Mouse (Mus musculus) neural tube, embryonic 14.5 days (tissue): ENCODE measurements at regions not wholly inside any gene's neighbourhood (a gene's known extent, or its start where the extent isn't known, plus 50 kb on each side); places are given as distances from the start of the nearest gene placed in this dataset.

Source experiments
- ATAC-seq: fragments of 200-750 bp; cut with Nextera tagmentation; 2 replicates; pipeline ENCODE4 v1.8.0; 2017; ENCODE audit warnings: low read depth, mild to moderate bottlenecking, moderate TSS enrichment, moderate library complexity
- H3K27ac ChIP-seq: fragments of 300-500 bp; sonication (generic); 2 replicates; pipeline ENCODE4 v1.5.1; 2014; ENCODE audit warnings: low read depth, mild to moderate bottlenecking, control low read depth, low read length, moderate library complexity, mixed read lengths
- H3K27me3 ChIP-seq: fragments of 300-500 bp; sonication (generic); 2 replicates; pipeline ENCODE4 v1.6.1; 2014; ENCODE audit warnings: low read length; ENCODE audit not compliant: control insufficient read depth, insufficient read depth
- H3K36me3 ChIP-seq: fragments of 300-500 bp; sonication (generic); 2 replicates; pipeline ENCODE4 v1.6.1; 2014; ENCODE audit warnings: low read length, mixed read lengths; ENCODE audit not compliant: control insufficient read depth, insufficient read depth
- H3K4me1 ChIP-seq: fragments of 300-500 bp; sonication (generic); 2 replicates; pipeline ENCODE4 v1.6.1; 2014; ENCODE audit warnings: low read length; ENCODE audit not compliant: control insufficient read depth, insufficient read depth
- H3K4me2 ChIP-seq: fragments of 300-500 bp; sonication (generic); 2 replicates; pipeline ENCODE4 v1.6.1; 2014; ENCODE audit warnings: mild to moderate bottlenecking, low read depth, low read length, control low read depth
- H3K4me3 ChIP-seq: fragments of 300-500 bp; sonication (generic); 2 replicates; pipeline ENCODE4 v1.5.1; 2014; ENCODE audit warnings: low read depth, low read length, control low read depth, mixed read lengths
- H3K9ac ChIP-seq: fragments of 300-500 bp; sonication (generic); replicated peaks from 2 replicates; pipeline ENCODE4 v1.6.1; 2014; ENCODE audit warnings: low read depth, mild to moderate bottlenecking, control low read depth, low read length, mixed read lengths
- H3K9me3 ChIP-seq: fragments of 300-500 bp; sonication (generic); 2 replicates; pipeline ENCODE4 v1.6.1; 2016; ENCODE audit warnings: low read length; ENCODE audit not compliant: control insufficient read depth
- WGBS: fragments of 180-500 bp; shearing (Covaris S2); extraction: QIAGEN DNeasy Blood & Tissue Kit; methylation state at CpG from one replicate; pipeline ENCODE4 v1.1.7; 2014; 5-methylcytosine and 5-hydroxymethylcytosine counted together

DNA sequence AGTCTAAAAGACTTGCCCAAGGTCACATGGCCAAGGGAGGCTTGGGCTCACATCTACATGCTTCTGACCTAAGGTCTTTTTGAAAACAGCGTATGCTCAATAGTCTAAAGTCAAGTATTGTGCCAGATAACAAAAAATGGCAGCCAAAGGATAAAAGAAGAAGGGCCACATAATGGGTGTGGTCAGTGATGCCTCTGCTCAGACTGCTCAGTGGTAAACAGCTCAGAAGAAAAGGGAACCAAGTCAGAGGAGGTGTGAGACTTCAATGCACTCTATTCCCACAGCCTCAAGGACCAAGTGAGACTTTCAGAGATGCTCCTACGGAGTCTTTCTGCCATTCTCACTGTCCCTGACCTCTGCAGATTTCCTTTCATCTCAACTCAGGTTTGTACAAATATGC lies 373.5 kb downstream of the H2al1j start:
- no peak overlapping the region for H3K27ac ChIP-seq
- no peak overlapping the region for H3K4me3 ChIP-seq
- ATAC-seq: no peak
- no peak overlapping the region for H3K4me2 ChIP-seq
- no peak overlapping the region for H3K9ac ChIP-seq
- H3K9me3 ChIP-seq: no peaks in the 10 kb centered on the region
- 95% methylated on average over 2 of the region's 2 CpGs for WGBS
- no peaks in the 10 kb centered on the region for H3K4me1 ChIP-seq
- no peaks in the 10 kb centered on the region for H3K36me3 ChIP-seq
- no peaks in the 10 kb centered on the region for H3K27me3 ChIP-seq

DNA sequence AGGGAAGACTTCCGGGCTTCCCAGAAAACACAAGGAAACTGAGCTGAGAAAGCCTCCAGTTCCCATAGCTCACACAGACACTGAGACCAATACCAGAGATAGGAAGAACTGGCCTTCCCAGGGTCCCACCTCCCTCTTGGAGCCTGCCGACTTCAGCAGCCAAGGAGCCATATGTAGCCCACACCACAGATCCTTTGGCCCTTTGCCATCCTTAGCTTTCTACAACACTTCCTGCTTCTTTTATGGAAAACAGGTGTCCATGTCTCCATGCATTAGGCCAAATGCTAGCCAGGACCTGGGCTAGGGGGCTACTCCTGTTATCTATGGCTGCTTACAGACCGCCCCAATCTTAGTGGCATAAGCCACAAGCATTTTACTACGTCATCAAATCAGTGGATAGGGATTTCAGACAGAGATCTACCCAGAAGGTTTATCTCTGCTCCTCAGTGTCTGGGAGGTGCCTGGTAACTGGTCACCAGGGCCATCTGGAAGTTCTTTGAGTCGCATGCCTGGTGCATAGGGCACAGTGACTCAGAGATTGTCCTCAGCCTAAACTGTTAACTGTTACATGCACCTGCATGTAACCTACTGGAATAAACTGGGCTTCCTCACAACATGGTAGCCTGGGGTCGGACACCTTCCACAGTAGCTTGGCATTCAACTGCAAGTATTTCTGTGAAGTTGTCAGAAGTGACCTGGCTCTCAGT lies 378.4 kb downstream of the H2al1j start:
- no peak overlapping the region for H3K9ac ChIP-seq
- H3K4me1 ChIP-seq: no peaks in the 10 kb centered on the region
- H3K36me3 ChIP-seq: no peaks in the 10 kb centered on the region
- no peak overlapping the region for H3K4me3 ChIP-seq
- no peaks in the 10 kb centered on the region for H3K9me3 ChIP-seq
- H3K27ac ChIP-seq: no peak overlapping the region
- ATAC-seq: no peak
- H3K27me3 ChIP-seq: no peaks in the 10 kb centered on the region
- H3K4me2 ChIP-seq: no peak overlapping the region
- WGBS: 87% methylated on average over 6 of the region's 6 CpGs

- Histone ChIP-seq H3K9ac (no peak overlapping the region), H3K9me3 (no peaks in the 10 kb centered on the region), H3K27me3 (no peaks in the 10 kb centered on the region), H3K4me2 (no peak overlapping the region), H3K36me3 (no peaks in the 10 kb centered on the region), H3K4me1 (no peaks in the 10 kb centered on the region), H3K4me3 (no peak overlapping the region), H3K27ac (no peak overlapping the region)
- whole genome bisulfite sequencing: 40% methylated on average over 6 of the region's 6 CpGs
- peak; percentile 9; the same call in 1 of the 2 replicates for ATAC-seq
Observed at GRCm38 (mm10) chrX:11707330-11707729, 379.7 kb downstream of the H2al1j start.

- no peak overlapping the region for H3K27ac ChIP-seq
- no peaks in the 10 kb centered on the region for H3K9me3 ChIP-seq
- H3K27me3 ChIP-seq: no peaks in the 10 kb centered on the region
- no peaks in the 10 kb centered on the region for H3K4me1 ChIP-seq
- no peak for ATAC-seq
- no peak overlapping the region for H3K9ac ChIP-seq
- 31% methylated on average over 6 of the region's 6 CpGs for WGBS
- no peak overlapping the region for H3K4me3 ChIP-seq
- no peak overlapping the region for H3K4me2 ChIP-seq
- no peaks in the 10 kb centered on the region for H3K36me3 ChIP-seq
Observed at GRCm38 (mm10) chrX:11708325-11708724, 380.7 kb downstream of the H2al1j start.

DNA sequence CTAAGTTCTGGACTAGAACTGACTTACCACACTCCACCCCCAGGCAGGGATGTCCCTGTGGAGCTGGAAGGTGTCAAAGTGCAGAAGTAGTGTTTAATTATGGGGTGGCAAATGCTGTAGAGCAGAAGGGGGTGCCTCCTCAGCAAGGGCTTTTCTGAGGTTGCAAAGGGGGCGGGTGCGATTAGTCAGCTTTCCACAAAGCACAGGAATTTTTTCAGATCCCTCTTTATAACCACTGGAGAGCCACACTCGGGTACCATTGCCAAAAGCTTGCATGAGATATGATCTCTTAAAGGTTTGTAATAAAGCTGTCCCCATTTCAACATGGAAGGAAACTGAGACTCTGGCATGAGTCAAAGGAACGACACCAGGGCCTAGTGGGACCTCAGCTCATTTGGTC lies 381.7 kb downstream of the H2al1j start:
- Histone ChIP-seq H3K9me3 (no peaks in the 10 kb centered on the region), H3K27me3 (no peaks in the 10 kb centered on the region), H3K9ac (no peak overlapping the region), H3K4me3 (no peak overlapping the region), H3K36me3 (no peaks in the 10 kb centered on the region), H3K4me1 (no peaks in the 10 kb centered on the region), H3K27ac (no peak overlapping the region), H3K4me2 (no peak overlapping the region)
- ATAC-seq: no peak
- WGBS: 87% methylated on average over 4 of the region's 4 CpGs

GRCm38 (mm10) chrX:11713423-11713822 lies 385.8 kb downstream of the H2al1j start:
- no peaks in the 10 kb centered on the region for H3K9me3 ChIP-seq
- H3K36me3 ChIP-seq: no peaks in the 10 kb centered on the region
- no peaks in the 10 kb centered on the region for H3K27me3 ChIP-seq
- ATAC-seq: no peak
- no peak overlapping the region for H3K9ac ChIP-seq
- H3K4me2 ChIP-seq: no peak overlapping the region
- no peak overlapping the region for H3K4me3 ChIP-seq
- H3K4me1 ChIP-seq: no peaks in the 10 kb centered on the region
- no peak overlapping the region for H3K27ac ChIP-seq
- WGBS: 81% methylated on average over 3 of the region's 3 CpGs

- Histone ChIP-seq H3K36me3 (no peaks in the 10 kb centered on the region), H3K27me3 (no peaks in the 10 kb centered on the region), H3K4me1 (no peaks in the 10 kb centered on the region), H3K4me3 (no peak overlapping the region), H3K9ac (no peak overlapping the region), H3K27ac (no peak overlapping the region), H3K4me2 (no peak overlapping the region), H3K9me3 (no peaks in the 10 kb centered on the region)
- no peak for ATAC-seq
- WGBS: 68% methylated on average over 8 of the region's 8 CpGs
Observed at GRCm38 (mm10) chrX:11716773-11717172, 389.2 kb downstream of the H2al1j start.

DNA sequence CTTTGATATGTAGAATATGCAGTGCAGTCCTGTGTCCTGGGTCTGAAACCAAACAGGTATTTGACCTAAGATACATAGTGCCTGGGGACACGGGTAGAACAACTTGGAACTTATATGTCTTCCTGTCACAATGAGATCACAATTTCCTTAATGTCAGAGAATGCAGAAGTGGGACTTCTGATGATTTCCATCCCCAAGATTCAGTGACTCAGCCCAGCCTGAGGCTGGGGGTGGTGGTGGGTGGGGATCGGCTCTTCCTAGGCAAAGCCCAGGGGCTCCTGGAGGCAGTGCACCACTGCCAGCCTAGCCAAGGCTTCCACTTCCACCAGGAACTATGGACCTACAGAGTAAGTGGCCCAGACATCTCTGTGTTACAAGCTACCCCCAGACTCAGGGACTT lies 391.2 kb downstream of the H2al1j start:
- Histone ChIP-seq H3K36me3 (no peaks in the 10 kb centered on the region), H3K27ac (no peak overlapping the region), H3K4me2 (no peak overlapping the region), H3K27me3 (no peaks in the 10 kb centered on the region), H3K4me3 (no peak overlapping the region), H3K4me1 (no peaks in the 10 kb centered on the region), H3K9ac (no peak overlapping the region), H3K9me3 (no peaks in the 10 kb centered on the region)
- no peak for ATAC-seq
- 93% methylated on average over 2 of the region's 2 CpGs for WGBS

GRCm38 (mm10) chrX:11720517-11720916 lies 392.9 kb downstream of the H2al1j start:
- H3K9ac ChIP-seq: no peak overlapping the region

More at GRCm38 (mm10) chrX:11720517-11720916, 392.9 kb downstream of the H2al1j start:
- no peaks in the 10 kb centered on the region for H3K36me3 ChIP-seq
- ATAC-seq: no peak
- no peaks in the 10 kb centered on the region for H3K4me1 ChIP-seq
- H3K4me2 ChIP-seq: no peak overlapping the region
- no peaks in the 10 kb centered on the region for H3K9me3 ChIP-seq
- no peak overlapping the region for H3K27ac ChIP-seq
- H3K27me3 ChIP-seq: no peaks in the 10 kb centered on the region
- no peak overlapping the region for H3K4me3 ChIP-seq
- 83% methylated on average over 7 of the region's 7 CpGs for WGBS
